Mouse (Mus musculus): ENCODE data around the gene Abhd14b. TPM values are rescaled to one million over a fixed set of nuclear protein-coding genes. Genes with fewer than 3 reads are reported as not detected.

Abhd14b gene
- polyA plus RNA-seq, 1 experiment: 37.9 TPM

GRCm38 (mm10) chr9:106449947-106450346 lies 2.7 kb downstream of the Abhd14b start:
- Histone ChIP-seq H3K27ac (ENCODE audit: insufficient read depth, low read length) (no peak overlapping the region), H3K4me3 (ENCODE audit: insufficient read depth, low read length) (no peak overlapping the region), H3K4me1 (ENCODE audit: control insufficient read depth, insufficient read depth, low read length) (peaks cover 7% of the 10 kb centered on the region; the same call in 1 of the 2 replicates)
- no peak for TF ChIP-seq CTCF (IDR thresholded peaks at IDR 0.05; ENCODE audit: extremely low read depth, insufficient read depth, low read length)
- TF ChIP-seq POLR2A (IDR thresholded peaks at IDR 0.05; ENCODE audit: extremely low read depth, insufficient read depth, low read length): no peak

DNA sequence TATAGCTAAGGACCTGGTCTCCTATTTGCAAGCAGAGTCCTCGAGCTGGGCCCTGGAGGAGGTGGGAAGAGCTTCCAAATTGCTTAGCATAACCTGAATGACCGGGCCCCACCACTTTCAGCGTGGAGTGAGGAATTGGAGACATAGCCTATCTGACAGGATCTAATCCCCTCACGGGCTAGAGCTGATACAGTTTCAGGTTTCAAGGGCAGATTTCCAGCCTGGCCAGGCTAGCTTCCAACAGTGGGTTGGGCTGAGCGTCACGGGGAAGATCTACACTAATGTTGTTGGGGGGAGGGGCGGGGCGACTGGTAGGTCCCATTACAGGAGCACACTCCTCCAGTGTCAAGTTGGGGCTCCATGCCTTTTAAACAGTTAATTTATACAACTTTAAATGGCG lies 3.4 kb downstream of the Abhd14b start:
- no peak overlapping the region for H3K27ac ChIP-seq (ENCODE audit: insufficient read depth, low read length)
- no peak overlapping the region for H3K4me3 ChIP-seq (ENCODE audit: insufficient read depth, low read length)
- TF ChIP-seq POLR2A (IDR thresholded peaks at IDR 0.05; ENCODE audit: extremely low read depth, insufficient read depth, low read length): no peak
- no peak for TF ChIP-seq CTCF (IDR thresholded peaks at IDR 0.05; ENCODE audit: extremely low read depth, insufficient read depth, low read length)
- H3K4me1 ChIP-seq (ENCODE audit: control insufficient read depth, insufficient read depth, low read length): peaks cover 5% of the 10 kb centered on the region; the same call in 1 of the 2 replicates

GRCm38 (mm10) chr9:106451298-106451697 lies 4.0 kb downstream of the Abhd14b start:
- TF ChIP-seq POLR2A (IDR thresholded peaks at IDR 0.05; ENCODE audit: extremely low read depth, insufficient read depth, low read length) (no peak), CTCF (IDR thresholded peaks at IDR 0.05; ENCODE audit: extremely low read depth, insufficient read depth, low read length) (no peak)
- Histone ChIP-seq H3K4me3 (ENCODE audit: insufficient read depth, low read length) (no peak overlapping the region), H3K4me1 (ENCODE audit: control insufficient read depth, insufficient read depth, low read length) (peaks cover 4% of the 10 kb centered on the region; the same call in 1 of the 2 replicates), H3K27ac (ENCODE audit: insufficient read depth, low read length) (no peak overlapping the region)

DNA sequence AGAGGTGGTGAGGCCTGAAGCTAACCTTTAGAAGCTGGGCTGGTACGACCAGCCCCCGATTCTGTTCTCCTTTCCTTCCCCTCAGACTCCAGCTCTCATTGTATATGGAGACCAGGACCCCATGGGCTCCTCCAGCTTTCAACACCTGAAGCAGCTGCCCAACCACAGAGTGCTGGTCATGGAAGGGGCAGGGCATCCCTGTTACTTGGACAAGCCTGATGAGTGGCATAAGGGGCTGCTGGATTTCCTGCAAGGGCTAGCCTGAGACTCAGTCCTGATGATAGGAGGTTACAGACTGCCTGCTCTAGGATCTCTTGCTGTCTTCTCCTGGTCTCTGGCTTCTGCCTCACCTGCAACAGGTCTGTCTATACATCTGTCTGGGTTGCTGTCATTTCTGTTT lies 4.6 kb downstream of the Abhd14b start:
- TF ChIP-seq POLR2A (IDR thresholded peaks at IDR 0.05; ENCODE audit: extremely low read depth, insufficient read depth, low read length) (no peak), CTCF (IDR thresholded peaks at IDR 0.05; ENCODE audit: extremely low read depth, insufficient read depth, low read length) (no peak)
- Histone ChIP-seq H3K27ac (ENCODE audit: insufficient read depth, low read length) (no peak overlapping the region), H3K4me3 (ENCODE audit: insufficient read depth, low read length) (no peak overlapping the region), H3K4me1 (ENCODE audit: control insufficient read depth, insufficient read depth, low read length) (peaks cover 4% of the 10 kb centered on the region; the same call in 1 of the 2 replicates)

DNA sequence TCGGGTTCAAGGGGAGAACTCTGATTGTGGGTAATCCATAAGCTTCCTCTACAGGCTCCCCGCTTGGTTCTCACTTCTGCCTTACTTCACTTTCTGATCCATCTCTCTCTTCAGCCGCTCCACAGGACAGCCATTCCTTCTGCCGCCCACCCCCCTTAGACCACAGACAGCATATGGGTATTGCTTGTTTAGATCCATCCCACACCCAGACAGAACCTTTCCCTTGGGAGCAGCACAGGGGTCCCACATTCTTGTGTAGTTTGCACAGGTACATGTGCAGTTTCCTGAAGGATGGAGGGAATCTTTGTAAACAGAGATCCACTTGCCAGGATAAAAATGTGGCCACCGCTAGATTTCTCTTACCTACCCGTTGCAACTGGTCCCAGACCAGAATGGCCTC lies 5.1 kb downstream of the Abhd14b start:
- peaks cover 4% of the 10 kb centered on the region; the same call in 1 of the 2 replicates for H3K4me1 ChIP-seq (ENCODE audit: control insufficient read depth, insufficient read depth, low read length)
- no peak overlapping the region for H3K27ac ChIP-seq (ENCODE audit: insufficient read depth, low read length)
- no peak overlapping the region; the same call in 1 of the 2 replicates for H3K4me3 ChIP-seq (ENCODE audit: insufficient read depth, low read length)
- no peak for TF ChIP-seq CTCF (IDR thresholded peaks at IDR 0.05; ENCODE audit: extremely low read depth, insufficient read depth, low read length)
- TF ChIP-seq POLR2A (IDR thresholded peaks at IDR 0.05; ENCODE audit: extremely low read depth, insufficient read depth, low read length): no peak

DNA sequence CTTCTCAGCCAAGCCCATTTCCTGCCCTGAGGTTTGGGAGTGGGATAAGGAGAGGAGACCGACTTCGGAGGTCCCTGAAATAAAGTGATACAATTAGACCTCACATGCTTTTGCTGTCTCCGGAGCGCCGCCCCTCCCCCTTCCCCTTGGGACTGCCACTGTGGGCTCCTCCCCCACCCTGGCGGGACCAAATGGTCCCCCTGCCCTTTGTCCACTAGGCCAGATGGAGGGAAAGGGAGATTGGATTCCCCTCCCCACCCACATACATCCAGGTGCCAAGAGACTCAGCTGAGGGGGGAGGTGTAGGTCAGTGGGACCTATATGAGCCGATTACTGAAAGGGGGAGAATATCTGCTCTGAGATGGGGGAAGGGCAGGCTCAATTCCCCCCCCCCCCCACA lies 5.6 kb downstream of the Abhd14b start:
- TF ChIP-seq POLR2A (IDR thresholded peaks at IDR 0.05; ENCODE audit: extremely low read depth, insufficient read depth, low read length) (no peak), CTCF (IDR thresholded peaks at IDR 0.05; ENCODE audit: extremely low read depth, insufficient read depth, low read length) (no peak)
- peak overlapping the region; percentile 55 for H3K4me3 ChIP-seq (ENCODE audit: insufficient read depth, low read length)
- peaks cover 4% of the 10 kb centered on the region; the same call in 1 of the 2 replicates for H3K4me1 ChIP-seq (ENCODE audit: control insufficient read depth, insufficient read depth, low read length)
- no peak overlapping the region for H3K27ac ChIP-seq (ENCODE audit: insufficient read depth, low read length)

- peak within 1 kb of the TSS; percentile 92 for H3K27ac ChIP-seq (ENCODE audit: insufficient read depth, low read length)
- H3K4me3 ChIP-seq (ENCODE audit: insufficient read depth, low read length): peak within 1 kb of the TSS; percentile 55
- H3K4me1 ChIP-seq (ENCODE audit: control insufficient read depth, insufficient read depth, low read length): no peaks in the 10 kb centered on the region
- no peak for TF ChIP-seq CTCF (IDR thresholded peaks at IDR 0.05; ENCODE audit: extremely low read depth, insufficient read depth, low read length)
- 0 out of 2 replicates have a peak, but pooled peaks have one; percentile 16 for TF ChIP-seq POLR2A (IDR thresholded peaks at IDR 0.05; ENCODE audit: extremely low read depth, insufficient read depth, low read length)
Measured at GRCm38 (mm10) chr9:106453271-106454070, 6.2 kb downstream of the Abhd14b start, which contains the start of gene Pcbp4. Pcbp4 (plus strand) TSS chr9:106453291.

- H3K4me1 ChIP-seq (ENCODE audit: control insufficient read depth, insufficient read depth, low read length): no peaks in the 10 kb centered on the region
Measured at GRCm38 (mm10) chr9:106454071-106454761, 7.0 kb downstream of the Abhd14b start.

DNA sequence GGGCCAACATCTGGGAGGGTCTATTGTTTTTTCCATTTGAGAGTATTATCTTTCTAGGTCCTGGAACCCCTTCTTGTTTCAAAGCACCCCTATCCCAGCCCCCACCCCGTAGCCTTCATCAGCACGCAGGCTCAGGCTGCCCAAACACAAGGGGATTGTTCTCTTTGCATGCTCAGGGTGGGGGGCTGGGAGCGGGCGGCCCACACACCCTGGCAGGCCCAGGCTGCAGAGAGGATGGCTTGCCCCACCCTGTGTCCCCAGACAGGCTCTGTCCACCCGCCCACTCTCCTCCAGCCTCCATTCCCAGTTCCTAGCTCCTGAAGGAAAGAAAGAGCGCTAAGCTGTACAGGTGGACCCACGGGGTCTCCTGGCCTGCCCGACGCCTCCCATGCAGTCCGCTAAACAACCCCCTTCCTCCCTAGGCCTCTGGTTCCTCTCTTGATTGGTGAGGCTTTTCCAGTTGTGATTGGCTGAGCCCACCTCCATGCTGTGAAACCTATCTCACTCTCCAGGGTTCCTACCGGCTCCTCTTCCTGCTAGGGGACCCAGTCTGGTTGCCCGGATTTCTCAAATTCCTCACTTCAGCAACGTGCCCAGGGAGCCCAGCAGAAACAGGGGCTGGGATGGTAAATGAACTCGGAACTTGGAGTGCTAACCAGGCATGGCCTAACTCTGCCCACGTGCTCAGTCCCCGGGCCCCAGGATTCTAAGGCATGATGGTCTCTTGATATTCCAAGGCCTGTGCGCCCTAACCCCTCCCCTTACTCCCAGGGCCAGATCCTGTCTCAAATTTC lies 7.8 kb downstream of the Abhd14b start:
- TF ChIP-seq CTCF (IDR thresholded peaks at IDR 0.05; ENCODE audit: extremely low read depth, insufficient read depth, low read length) (no peak), POLR2A (IDR thresholded peaks at IDR 0.05; ENCODE audit: extremely low read depth, insufficient read depth, low read length) (peak; percentile 57; the same call in 1 of the 2 replicates)
- Histone ChIP-seq H3K4me1 (ENCODE audit: control insufficient read depth, insufficient read depth, low read length) (0 out of 2 replicates have a peak, but pooled peaks cover under 1% of the 10 kb centered on the region), H3K4me3 (ENCODE audit: insufficient read depth, low read length) (peak overlapping the region; percentile 55), H3K27ac (ENCODE audit: insufficient read depth, low read length) (peak overlapping the region; percentile 58)

More at GRCm38 (mm10) chr9:106454071-106454761, 7.0 kb downstream of the Abhd14b start:
- peak; percentile 41; the same call in 1 of the 2 replicates for TF ChIP-seq POLR2A (IDR thresholded peaks at IDR 0.05; ENCODE audit: extremely low read depth, insufficient read depth, low read length)
- TF ChIP-seq CTCF (IDR thresholded peaks at IDR 0.05; ENCODE audit: extremely low read depth, insufficient read depth, low read length): no peak
- Histone ChIP-seq H3K27ac (ENCODE audit: insufficient read depth, low read length) (peak overlapping the region; percentile 58), H3K4me3 (ENCODE audit: insufficient read depth, low read length) (peak overlapping the region; percentile 55)
